Mouse (Mus musculus) neural tube, embryonic 12.5 days (tissue): Measurements from ENCODE around the gene Gmps. TPM values are rescaled to one million over a fixed set of nuclear protein-coding genes. Genes with fewer than 3 reads are reported as not detected.
A peak's percentile ranks its signal among the peaks of the same experiment; 100 is the strongest.

Experiments used
- ATAC-seq: fragments of 200-750 bp; cut with Nextera tagmentation; 2 replicates; pipeline ENCODE4 v1.8.0; 2017; ENCODE audit warnings: low read depth, mild to moderate bottlenecking, moderate TSS enrichment, moderate library complexity; ENCODE audit not compliant: low FRiP score
- H3K27ac ChIP-seq: fragments of 300-500 bp; sonication (generic); 2 replicates; pipeline ENCODE4 v1.5.1; 2016
- H3K27me3 ChIP-seq: fragments of 300-500 bp; sonication (generic); replicated peaks from 2 replicates; pipeline ENCODE4 v1.6.1; 2016; ENCODE audit warnings: mild to moderate bottlenecking
- H3K36me3 ChIP-seq: fragments of 300-500 bp; sonication (generic); 2 replicates; pipeline ENCODE4 v1.6.1; 2016; ENCODE audit warnings: mild to moderate bottlenecking
- H3K4me1 ChIP-seq: fragments of 300-500 bp; sonication (generic); 2 replicates; pipeline ENCODE4 v1.6.1; 2016
- H3K4me2 ChIP-seq: fragments of 300-500 bp; sonication (generic); replicated peaks from 2 replicates; pipeline ENCODE4 v1.6.1; 2016; ENCODE audit warnings: mild to moderate bottlenecking
- H3K4me3 ChIP-seq: fragments of 300-500 bp; sonication (generic); 2 replicates; pipeline ENCODE4 v1.5.1; 2016
- H3K9ac ChIP-seq: fragments of 300-500 bp; sonication (generic); 2 replicates; pipeline ENCODE4 v1.6.1; 2016; ENCODE audit warnings: mild to moderate bottlenecking
- H3K9me3 ChIP-seq: fragments of 300-500 bp; sonication (generic); 2 replicates; pipeline ENCODE4 v1.6.1; 2016; ENCODE audit warnings: mild to moderate bottlenecking
- WGBS: fragments of 180-500 bp; shearing (Covaris S2); methylation state at CpG from one replicate; pipeline ENCODE4 v1.1.7; 2016; 5-methylcytosine and 5-hydroxymethylcytosine counted together
- polyA plus RNA-seq: library from polyadenylated mRNA; unstranded; fragments of >200 nt; fragmentation: Nextera tagmentation; extraction: Ambion mirVana; gene quantifications from 2 replicates; pipeline ENCODE4 v1.2.1, GENCODE M21; 2016

Gmps gene
- 50.1 and 51.2 TPM in 2 replicates for polyA plus RNA-seq

DNA sequence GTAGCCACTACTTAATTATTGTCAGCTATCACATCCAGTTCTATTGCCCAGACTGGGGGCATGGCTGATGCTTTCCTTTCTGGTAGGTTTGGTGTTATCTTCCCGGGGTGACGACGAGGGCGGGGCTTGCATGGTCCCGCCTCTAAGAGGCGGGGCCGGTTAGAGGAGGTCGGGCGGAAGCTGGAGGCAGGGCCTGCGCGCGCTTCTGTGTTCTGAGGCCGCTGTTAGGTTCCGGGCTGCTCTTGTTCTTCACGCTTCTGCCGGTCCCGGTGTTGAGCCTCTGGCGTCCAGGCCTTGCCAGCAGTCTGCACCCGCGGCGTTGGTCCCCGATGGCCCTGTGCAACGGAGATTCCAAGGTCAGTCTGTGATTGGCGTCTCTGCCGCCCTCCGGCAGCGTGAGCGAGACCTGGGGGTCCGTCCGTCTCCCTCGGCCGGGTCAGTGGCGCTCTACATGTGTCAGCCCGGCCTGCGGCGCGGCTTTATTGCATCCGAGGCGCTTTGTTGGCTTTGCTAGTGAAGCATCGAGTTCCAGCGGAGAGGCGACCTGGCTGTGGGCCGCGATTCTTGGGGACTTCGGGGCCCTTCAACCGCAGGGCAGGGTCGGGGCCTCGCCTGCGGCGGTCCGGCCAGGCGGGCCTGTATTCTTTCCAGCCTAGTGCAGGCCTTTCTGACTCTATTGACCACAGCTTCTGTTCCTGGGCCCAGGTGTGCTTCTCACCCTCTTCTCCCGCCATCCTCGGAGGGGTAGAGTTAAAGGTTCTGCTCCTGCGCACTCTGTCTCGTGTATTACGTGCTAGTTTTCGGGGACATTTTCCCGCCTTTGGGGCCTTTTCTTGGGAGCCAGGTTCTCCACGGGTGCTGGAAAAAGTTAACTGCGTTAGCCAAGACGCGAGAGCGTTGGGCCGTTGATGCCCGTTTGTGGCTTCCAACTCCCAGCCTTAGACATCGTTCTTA, at the start of gene Gmps:
Gmps (plus strand) TSS at position 152 of the 954 bp plus-strand sequence.
- Histone ChIP-seq H3K4me1 (peaks cover 17% of the 10 kb centered on the region), H3K4me2 (peak within 1 kb of the TSS; percentile 62), H3K27me3 (no peaks in the 10 kb centered on the region), H3K9ac (peak within 1 kb of the TSS; percentile 87), H3K4me3 (peak within 1 kb of the TSS; percentile 74), H3K27ac (peak within 1 kb of the TSS; percentile 33), H3K9me3 (no peaks in the 10 kb centered on the region), H3K36me3 (peaks cover 7% of the 10 kb centered on the region)
- under 1% methylated on average over 67 of the region's 67 CpGs for WGBS
- ATAC-seq: peak; percentile 99

- Histone ChIP-seq H3K4me3 (peak within 1 kb of the TSS; percentile 69), H3K27me3 (no peaks in the 10 kb centered on the region), H3K9me3 (no peaks in the 10 kb centered on the region), H3K27ac (no peak within 1 kb of the TSS), H3K36me3 (no peaks in the 10 kb centered on the region), H3K4me1 (no peaks in the 10 kb centered on the region), H3K9ac (peak within 1 kb of the TSS; percentile 84), H3K4me2 (peak within 1 kb of the TSS; percentile 69)
- 5% methylated on average over 48 of the region's 48 CpGs for WGBS
- peak; percentile 97 for ATAC-seq
Measured at GRCm38 (mm10) chr3:63928878-63929859, 46.7 kb upstream of the Gmps start, which contains the start of gene E130311K13Rik. TSS of gene E130311K13Rik (minus strand) at chr3:63929472.

GRCm38 (mm10) chr3:63938928-63939327, 37.0 kb upstream of the Gmps start:
- no peak overlapping the region for H3K9ac ChIP-seq
- no peaks in the 10 kb centered on the region for H3K27me3 ChIP-seq
- peaks cover 3% of the 10 kb centered on the region; the same call in 1 of the 2 replicates for H3K36me3 ChIP-seq
- WGBS: 85% methylated on average over 2 of the region's 2 CpGs
- no peaks in the 10 kb centered on the region for H3K9me3 ChIP-seq
- H3K4me1 ChIP-seq: no peaks in the 10 kb centered on the region
- ATAC-seq: no peak
- H3K4me3 ChIP-seq: no peak overlapping the region
- H3K4me2 ChIP-seq: no peak overlapping the region
- no peak overlapping the region for H3K27ac ChIP-seq

- WGBS: 93% methylated on average over 2 of the region's 2 CpGs
- H3K27ac ChIP-seq: no peak overlapping the region
- H3K4me3 ChIP-seq: no peak overlapping the region
- no peaks in the 10 kb centered on the region for H3K4me1 ChIP-seq
- H3K9me3 ChIP-seq: no peaks in the 10 kb centered on the region
- H3K4me2 ChIP-seq: no peak overlapping the region
- no peak for ATAC-seq
- no peaks in the 10 kb centered on the region for H3K27me3 ChIP-seq
- peaks cover 8% of the 10 kb centered on the region; the same call in 1 of the 2 replicates for H3K36me3 ChIP-seq
- no peak overlapping the region for H3K9ac ChIP-seq
Measured at GRCm38 (mm10) chr3:63941204-63941850, 34.6 kb upstream of the Gmps start.

DNA sequence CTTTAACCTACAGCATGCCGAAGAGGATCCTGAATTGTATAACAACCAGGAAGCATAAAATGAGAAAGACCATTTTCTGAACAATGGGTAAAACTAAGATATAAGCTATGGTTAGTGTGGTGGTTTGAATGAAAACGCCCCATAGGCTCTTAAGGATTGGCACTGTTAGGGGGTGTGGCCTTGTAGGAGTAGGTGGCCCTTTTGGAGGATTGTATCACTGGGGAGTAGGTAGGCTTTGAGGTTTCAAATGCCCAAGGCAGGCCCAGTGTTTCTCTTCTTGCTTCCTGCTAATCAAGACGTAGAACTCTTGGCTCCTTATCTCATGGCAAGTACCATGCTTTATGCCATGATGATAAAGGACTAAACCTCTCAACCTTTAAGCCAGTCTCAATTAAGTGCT, 26.1 kb upstream of the Gmps start:
- no peak for ATAC-seq
- Histone ChIP-seq H3K36me3 (peaks cover 4% of the 10 kb centered on the region; the same call in 1 of the 2 replicates), H3K9ac (no peak overlapping the region), H3K4me1 (no peaks in the 10 kb centered on the region), H3K9me3 (no peaks in the 10 kb centered on the region), H3K27ac (no peak overlapping the region), H3K4me2 (no peak overlapping the region), H3K4me3 (no peak overlapping the region), H3K27me3 (no peaks in the 10 kb centered on the region)
- 87% methylated on average over 3 of the region's 3 CpGs for WGBS

DNA sequence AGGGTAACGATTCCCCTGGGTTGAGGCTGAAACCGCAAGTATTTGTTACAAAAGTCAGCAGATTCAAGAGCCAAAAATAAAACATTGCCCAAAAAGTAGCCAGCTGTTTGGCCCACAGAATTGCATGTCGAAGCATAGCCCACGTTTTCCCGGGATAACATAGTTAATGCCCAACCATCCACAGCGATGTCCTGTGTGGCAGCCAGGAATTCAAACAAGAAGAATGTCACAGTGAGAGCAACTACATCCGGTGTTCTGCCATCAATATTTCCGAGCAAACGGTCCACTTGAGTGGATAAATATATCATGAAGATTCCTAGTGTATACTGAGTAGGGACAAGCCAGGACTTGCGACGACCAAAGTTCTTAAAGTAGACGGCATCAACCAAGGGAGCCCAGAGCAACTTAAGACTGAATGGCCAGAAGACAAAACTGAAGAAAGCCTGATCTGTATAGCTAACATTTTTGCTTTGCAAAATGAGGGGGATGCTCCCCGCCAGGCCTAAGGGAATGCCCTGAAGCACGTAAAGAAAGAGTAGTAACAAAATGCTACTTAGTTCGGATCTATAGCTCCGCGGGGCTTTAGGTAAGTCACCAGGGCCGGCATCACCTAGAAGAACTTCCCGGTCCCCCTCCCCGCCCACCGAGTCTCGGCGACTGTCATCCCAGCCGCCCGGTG, 12.3 kb upstream of the Gmps start:
- H3K27ac ChIP-seq: peak overlapping the region; percentile 71; the same call in 1 of the 2 replicates
- no peaks in the 10 kb centered on the region for H3K9me3 ChIP-seq
- H3K9ac ChIP-seq: peak overlapping the region; percentile 77
- 10% methylated on average over 25 of the region's 25 CpGs for WGBS
- no peak for ATAC-seq
- no peaks in the 10 kb centered on the region for H3K27me3 ChIP-seq
- H3K4me3 ChIP-seq: peak overlapping the region; percentile 80
- no peaks in the 10 kb centered on the region for H3K36me3 ChIP-seq
- H3K4me2 ChIP-seq: peak overlapping the region; percentile 64
- H3K4me1 ChIP-seq: peaks cover 12% of the 10 kb centered on the region

DNA sequence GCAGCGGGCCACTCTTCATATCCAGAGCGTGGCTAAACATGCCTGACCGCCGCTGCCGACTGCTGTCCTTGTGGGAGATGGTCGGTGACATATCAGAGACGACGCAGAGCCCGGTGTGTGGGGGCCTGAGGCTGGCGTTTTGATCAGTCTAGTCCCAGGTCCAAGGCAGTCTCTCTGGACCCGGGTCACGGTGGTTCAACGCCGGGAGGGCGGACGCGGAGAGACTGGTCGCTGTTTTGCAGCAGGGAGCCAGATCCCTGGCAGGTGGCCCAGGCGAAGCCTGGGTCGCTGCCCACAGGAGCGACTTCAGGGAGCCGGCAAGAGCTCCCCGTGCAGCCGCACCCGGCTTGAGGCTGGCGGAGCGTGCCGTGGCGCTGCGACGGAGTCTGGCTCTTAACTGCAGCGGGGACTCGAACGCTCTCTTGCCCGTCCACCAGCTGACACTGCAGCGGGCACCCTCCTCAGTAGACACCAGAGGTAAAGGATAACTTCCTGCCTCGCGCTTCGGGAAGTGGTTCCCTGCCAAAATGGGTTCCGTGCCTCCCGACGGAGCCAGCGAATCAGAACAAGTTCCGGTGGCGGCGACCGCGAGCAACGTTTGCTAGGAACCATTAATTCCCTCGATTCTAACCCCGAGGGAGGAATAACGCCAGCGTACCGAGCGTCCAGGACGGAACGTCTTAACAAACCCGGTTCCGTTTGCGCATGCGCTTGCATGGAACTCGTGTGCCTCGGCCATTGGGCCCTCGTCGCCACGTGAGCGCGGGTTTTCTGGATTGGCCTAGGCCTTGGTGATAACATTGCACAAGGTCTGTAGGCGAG, 11.6 kb upstream of the Gmps start, which contains the start of gene Slc33a1:
Slc33a1 (minus strand) TSS at position 669 of the 822 bp plus-strand sequence.
- Histone ChIP-seq H3K9ac (peak within 1 kb of the TSS; percentile 77), H3K9me3 (no peaks in the 10 kb centered on the region), H3K27ac (peak within 1 kb of the TSS; percentile 71), H3K4me3 (peak within 1 kb of the TSS; percentile 80), H3K27me3 (no peaks in the 10 kb centered on the region), H3K4me2 (peak within 1 kb of the TSS; percentile 64), H3K36me3 (no peaks in the 10 kb centered on the region), H3K4me1 (peaks cover 12% of the 10 kb centered on the region)
- peak; percentile 98 for ATAC-seq
- under 1% methylated on average over 69 of the region's 69 CpGs for WGBS

GRCm38 (mm10) chr3:63964922-63965249, 11.0 kb upstream of the Gmps start:
- no peaks in the 10 kb centered on the region for H3K36me3 ChIP-seq
- H3K27me3 ChIP-seq: no peaks in the 10 kb centered on the region
- ATAC-seq: no peak
- H3K9me3 ChIP-seq: no peaks in the 10 kb centered on the region
- H3K9ac ChIP-seq: no peak overlapping the region
- peak overlapping the region; percentile 64 for H3K4me2 ChIP-seq
- H3K4me3 ChIP-seq: peak overlapping the region; percentile 80
- H3K27ac ChIP-seq: no peak overlapping the region
- H3K4me1 ChIP-seq: peaks cover 12% of the 10 kb centered on the region
- 82% methylated on average over 6 of the region's 6 CpGs for WGBS

GRCm38 (mm10) chr3:63965929-63966328, 10.0 kb upstream of the Gmps start:
- no peaks in the 10 kb centered on the region for H3K36me3 ChIP-seq

DNA sequence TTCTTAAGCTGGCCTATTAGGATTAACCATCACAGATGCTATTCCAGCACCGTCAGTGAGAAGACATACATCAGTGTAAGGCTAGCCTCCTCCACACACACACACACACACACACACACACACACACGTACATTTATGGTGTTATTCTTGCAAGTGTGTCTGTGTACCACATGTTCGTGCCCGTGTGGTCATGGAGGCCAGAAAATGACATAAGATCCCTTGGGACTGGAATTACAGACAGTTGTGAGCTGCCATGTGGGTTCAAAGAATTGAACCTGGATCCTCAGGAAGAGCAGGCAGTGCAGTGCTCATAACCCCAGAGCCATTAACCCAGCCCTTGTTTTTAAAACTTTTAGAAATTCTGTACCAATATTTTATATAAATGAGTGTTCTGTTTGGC, 2.0 kb downstream of the Gmps start:
- no peak overlapping the region for H3K9ac ChIP-seq
- no peaks in the 10 kb centered on the region for H3K9me3 ChIP-seq
- no peak overlapping the region for H3K4me3 ChIP-seq
- 60% methylated on average over 4 of the region's 4 CpGs for WGBS
- peak overlapping the region; percentile 62 for H3K4me2 ChIP-seq
- H3K27me3 ChIP-seq: no peaks in the 10 kb centered on the region
- ATAC-seq: no peak
- peaks cover 17% of the 10 kb centered on the region for H3K36me3 ChIP-seq
- peaks cover 17% of the 10 kb centered on the region for H3K4me1 ChIP-seq
- no peak overlapping the region for H3K27ac ChIP-seq

More at GRCm38 (mm10) chr3:63965929-63966328, 10.0 kb upstream of the Gmps start:
- WGBS: 73% methylated on average over 2 of the region's 2 CpGs
- Histone ChIP-seq H3K4me2 (no peak overlapping the region), H3K9me3 (no peaks in the 10 kb centered on the region), H3K4me3 (no peak overlapping the region), H3K27me3 (no peaks in the 10 kb centered on the region), H3K27ac (no peak overlapping the region), H3K4me1 (peaks cover 12% of the 10 kb centered on the region), H3K9ac (no peak overlapping the region)
- no peak for ATAC-seq
